ENCODE assay signal across 15 mouse cellular contexts in the genomic region with DNA sequence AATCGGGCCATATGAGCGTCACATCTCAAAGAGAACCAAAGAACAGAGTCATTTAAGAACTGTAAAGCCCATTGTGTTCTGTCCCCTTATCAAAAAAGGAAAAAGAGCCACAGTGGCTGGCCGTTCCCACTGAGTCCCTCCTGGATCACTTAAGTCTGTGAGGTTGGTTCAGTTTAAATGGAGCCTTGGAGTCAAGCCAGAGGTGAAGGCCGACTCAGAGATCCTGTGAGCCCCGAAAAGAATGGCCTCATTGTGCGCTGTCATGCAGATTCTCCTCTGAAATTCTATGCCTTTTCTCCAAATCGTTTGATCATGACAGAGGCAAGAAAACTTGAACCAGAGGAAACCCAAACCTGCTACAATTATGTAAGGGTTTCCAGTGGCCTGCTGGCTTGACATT.
DNase-seq lines count a peak whose midpoint lies in the region; ATAC-seq and TF ChIP-seq lines count a peak whose summit lies in the region.
"Had no signal": no experiment of that assay in that cellular context is flagged by ENCODE, and none has a peak within 500 bp of the region (broad histone marks: within the 10 kb centered on the region; RNA-seq: fewer than 3 reads in every experiment).

No protein-coding gene starts in this region.

- peak; percentile 31 for DNase-seq in embryo, embryonic 10.5 days (ENCODE audit: low spot score)
- no peak for DNase-seq in embryo, embryonic 10 days (ENCODE audit: low spot score)
- peak; percentile 8 for DNase-seq in midbrain, postnatal 0 days (ENCODE audit: low spot score)
- peak; percentile 37 for DNase-seq in forebrain, embryonic 14.5 days (ENCODE audit: low spot score)
- peak; percentile 24 for DNase-seq in skeletal muscle tissue, adult 2 months (ENCODE audit: low read depth, low spot score)
- DNase-seq in adrenal gland, adult 8-10 months = no peak
- DNase-seq: cerebellum, adult 18-20 months; kidney, postnatal 10 days; liver; lung, postnatal 14 days had no signal

- H3K4me1 ChIP-seq in midbrain, postnatal 0 days (ENCODE audit: insufficient read depth, low read length) = no peaks in the 10 kb centered on the region
- no peaks in the 10 kb centered on the region for H3K4me1 ChIP-seq in midbrain, embryonic 15.5 days
- no peaks in the 10 kb centered on the region for H3K4me1 ChIP-seq in forebrain, embryonic 14.5 days (ENCODE audit: control insufficient read depth, insufficient read depth, low read length)
- H3K4me1 ChIP-seq in kidney, embryonic 15.5 days = peaks cover 18% of the 10 kb centered on the region; the same call in 1 of the 2 replicates

- 53% methylated on average over 7 of the region's 7 CpGs for whole genome bisulfite sequencing in midbrain, postnatal 0 days
- WGBS in midbrain, embryonic 15.5 days = 58% methylated on average over 7 of the region's 7 CpGs
- WGBS in forebrain, embryonic 14.5 days = 28% methylated on average over 7 of the region's 7 CpGs
- WGBS in kidney, embryonic 15.5 days = 66% methylated on average over 7 of the region's 7 CpGs

- no peaks in the 10 kb centered on the region for H3K27me3 ChIP-seq in midbrain, postnatal 0 days (ENCODE audit: insufficient read depth, low read length)
- H3K27me3 ChIP-seq in midbrain, embryonic 15.5 days (replicated peaks) = no peaks in the 10 kb centered on the region
- H3K27me3 ChIP-seq in forebrain, embryonic 14.5 days (replicated peaks; ENCODE audit: control insufficient read depth, insufficient read depth, low read length) = no peaks in the 10 kb centered on the region
- no peaks in the 10 kb centered on the region for H3K27me3 ChIP-seq in kidney, embryonic 15.5 days
- H3K27me3 ChIP-seq: heart, embryonic 15.5 days had no signal

- no peak for ATAC-seq in midbrain, postnatal 0 days (ENCODE audit: low FRiP score)
- no peak; the same call in 1 of the 2 replicates for ATAC-seq in midbrain, embryonic 15.5 days (replicated peaks)
- no peak for ATAC-seq in forebrain, embryonic 14.5 days
- no peak for ATAC-seq in kidney, embryonic 15.5 days (replicated peaks; ENCODE audit: low FRiP score)
- ATAC-seq: inflammation-experienced regulatory T-cells, adult 6 months had no signal

- no peak overlapping the region for H3K4me3 ChIP-seq in midbrain, postnatal 0 days (ENCODE audit: low read depth, low read length)
- H3K4me3 ChIP-seq in midbrain, embryonic 15.5 days = no peak overlapping the region
- no peak overlapping the region for H3K4me3 ChIP-seq in forebrain, embryonic 14.5 days (ENCODE audit: low read depth, low read length)
- H3K4me3 ChIP-seq in kidney, embryonic 15.5 days (replicated peaks) = no peak overlapping the region
- H3K4me3 ChIP-seq: heart, embryonic 15.5 days had no signal

- H3K4me2 ChIP-seq in midbrain, postnatal 0 days (ENCODE audit: low read depth, low read length, poor library complexity, severe bottlenecking) = no peak overlapping the region
- no peak overlapping the region for H3K4me2 ChIP-seq in midbrain, embryonic 15.5 days
- H3K4me2 ChIP-seq in forebrain, embryonic 14.5 days (ENCODE audit: low read length) = no peak overlapping the region
- H3K4me2 ChIP-seq in kidney, embryonic 15.5 days = no peak overlapping the region
- H3K4me2 ChIP-seq: heart, embryonic 15.5 days had no signal

- no peak overlapping the region for H3K27ac ChIP-seq in midbrain, postnatal 0 days (ENCODE audit: low read depth, low read length)
- H3K27ac ChIP-seq in midbrain, embryonic 15.5 days = no peak overlapping the region
- no peak overlapping the region for H3K27ac ChIP-seq in forebrain, embryonic 14.5 days (ENCODE audit: low read depth, low read length)
- no peak overlapping the region for H3K27ac ChIP-seq in kidney, embryonic 15.5 days
- H3K27ac ChIP-seq: heart, embryonic 15.5 days; stomach, postnatal 0 days had no signal

- no peaks in the 10 kb centered on the region for H3K9me3 ChIP-seq in midbrain, postnatal 0 days (ENCODE audit: low read length)
- H3K9me3 ChIP-seq in midbrain, embryonic 15.5 days = no peaks in the 10 kb centered on the region
- H3K9me3 ChIP-seq in forebrain, embryonic 14.5 days (replicated peaks; ENCODE audit: control insufficient read depth, low read length) = no peaks in the 10 kb centered on the region
- no peaks in the 10 kb centered on the region for H3K9me3 ChIP-seq in kidney, embryonic 15.5 days (replicated peaks)
- H3K9me3 ChIP-seq: heart, embryonic 15.5 days had no signal

- no peak overlapping the region for H3K9ac ChIP-seq in midbrain, postnatal 0 days (replicated peaks; ENCODE audit: low read length, poor library complexity, severe bottlenecking)
- no peak overlapping the region for H3K9ac ChIP-seq in midbrain, embryonic 15.5 days
- no peak overlapping the region for H3K9ac ChIP-seq in forebrain, embryonic 14.5 days (ENCODE audit: low read length)
- H3K9ac ChIP-seq in kidney, embryonic 15.5 days = no peak overlapping the region
- H3K9ac ChIP-seq: heart, embryonic 15.5 days had no signal

- no peak for TF ChIP-seq CTCF in midbrain, postnatal 0 days (IDR thresholded peaks at IDR 0.05)

- no peaks in the 10 kb centered on the region for H3K36me3 ChIP-seq in midbrain, postnatal 0 days (ENCODE audit: insufficient read depth, low read length)
- no peaks in the 10 kb centered on the region for H3K36me3 ChIP-seq in midbrain, embryonic 15.5 days (replicated peaks)
- no peaks in the 10 kb centered on the region for H3K36me3 ChIP-seq in forebrain, embryonic 14.5 days (ENCODE audit: control insufficient read depth, insufficient read depth, low read length)
- no peaks in the 10 kb centered on the region for H3K36me3 ChIP-seq in kidney, embryonic 15.5 days
- H3K36me3 ChIP-seq: heart, embryonic 15.5 days had no signal

Comparison
In these comparisons a context has a peak if more than half of its experiments do, and no peak if none do; other contexts are left out.
1. DNase-seq: peak in embryo, embryonic 10.5 days (single experiment), midbrain, postnatal 0 days (single experiment), forebrain, embryonic 14.5 days (single experiment) and skeletal muscle tissue, adult 2 months (single experiment); none in embryo, embryonic 10 days (single experiment) and adrenal gland, adult 8-10 months (single experiment).